Mouse (Mus musculus): ENCODE results near the gene F8a. TPM values are rescaled to one million over a fixed set of nuclear protein-coding genes. Genes with fewer than 3 reads are reported as not detected.
"Not testable (repeated sequence)": the region's sequence is repeated elsewhere in the genome, so short reads cannot be mapped to it uniquely, and the experiment has no call there.

F8a gene
- total RNA-seq (2021) = 1 to 10 TPM; 6.6 to 7.5 TPM

- peak; percentile 76 to 83 for DNase-seq
- intact Hi-C loops (cut with DNase I) = loop anchor here (5.0 kb wide), 1 partner anchor 559 kb away; the partner anchor contains the start of genes Idh3g and Ssr4
Observed at GRCm38 (mm10) chrX:73227914-73228605, at the start of gene F8a. TSS of gene F8a (plus strand) at chrX:73228291.

- DNase-seq = peak in 1 of 2 experiments; percentile 4
- intact Hi-C loops (cut with DNase I) = not testable (repeated sequence)
Observed at GRCm38 (mm10) chrX:73191934-73192333, 36.2 kb upstream of the F8a start, which contains the start of gene Xlr3b. TSS of gene Xlr3b (plus strand) at chrX:73192207.

GRCm38 (mm10) chrX:73213819-73214564 lies 14.1 kb upstream of the F8a start, which contains the start of gene Xlr4b:
TSS of gene Xlr4b (plus strand) at chrX:73214333.
- intact Hi-C loops (cut with DNase I) = not testable (repeated sequence)

GRCm38 (mm10) chrX:73225365-73225764 lies 2.7 kb upstream of the F8a start:
- intact Hi-C loops (cut with DNase I) = loop anchor here (5.0 kb wide), 1 partner anchor 562 kb away; the partner anchor contains the start of genes Idh3g and Ssr4

More at GRCm38 (mm10) chrX:73213819-73214564, 14.1 kb upstream of the F8a start, which contains the start of gene Xlr4b:
- not testable (repeated sequence) for DNase-seq

GRCm38 (mm10) chrX:73228606-73229214 lies 619 bp downstream of the F8a start:
- peak in 1 of 2 experiments; percentile 24 for DNase-seq
- intact Hi-C loops (cut with DNase I) = loop anchor here (5.0 kb wide), 1 partner anchor 559 kb away; the partner anchor contains the start of genes Idh3g and Ssr4

More at GRCm38 (mm10) chrX:73225365-73225764, 2.7 kb upstream of the F8a start:
- DNase-seq = no peak

GRCm38 (mm10) chrX:73229288-73229687 lies 1.2 kb downstream of the F8a start:
- intact Hi-C loops (cut with DNase I) = loop anchor here (5.0 kb wide), 1 partner anchor 558 kb away; the partner anchor contains the start of genes Idh3g and Ssr4
- no peak for DNase-seq

GRCm38 (mm10) chrX:73242821-73243325 lies 14.8 kb downstream of the F8a start, which contains the start of gene Xlr4c:
TSS of gene Xlr4c (minus strand) at chrX:73243130.
- intact Hi-C loops (cut with DNase I); DNase-seq: not testable (repeated sequence)

GRCm38 (mm10) chrX:73262428-73262827 lies 34.3 kb downstream of the F8a start:
- DNase-seq; intact Hi-C loops (cut with DNase I): not testable (repeated sequence)

GRCm38 (mm10) chrX:73265270-73265669 lies 37.2 kb downstream of the F8a start, which contains the start of gene Xlr3c:
TSS of gene Xlr3c (minus strand) at chrX:73265390.
- intact Hi-C loops (cut with DNase I); DNase-seq: not testable (repeated sequence)

Other genes with a start within 250 kb of the F8a start
- gene Zfp185, start 241.0 kb upstream of the F8a start, total RNA-seq (2021) = 1 to 10 TPM; 1.6 to 2.6 TPM
- not detected for gene Pnma5, start 191.2 kb upstream of the F8a start, total RNA-seq (2021)
- gene Pnma3, start 163.5 kb upstream of the F8a start, total RNA-seq (2021) = not detected
- gene Xlr4a, start 145.8 kb upstream of the F8a start, total RNA-seq (2021) = 1 to 10 TPM; 1.7 to 4.3 TPM
- gene Xlr3a, start 131.2 kb upstream of the F8a start, total RNA-seq (2021) = under 1 TPM; 0.19 to 0.76 TPM
- gene Gm14685, start 111.2 kb upstream of the F8a start, total RNA-seq (2021) = not detected
- not detected for gene Xlr5b, start 79.5 kb upstream of the F8a start, total RNA-seq (2021)
- gene DXBay18, start 78.8 kb upstream of the F8a start, total RNA-seq (2021) = not detected
- not detected for gene Spin2d, start 51.3 kb upstream of the F8a start, total RNA-seq (2021)
- 1 to 10 TPM in 1 of 2 experiments, under 1 TPM in 1; 0.53 to 1.7 TPM for gene Xlr3b, start 36.1 kb upstream of the F8a start, total RNA-seq (2021)
- gene Xlr4b, start 14.0 kb upstream of the F8a start, total RNA-seq (2021) = 1 to 10 TPM in 1 of 2 experiments, under 1 TPM in 1; 0.42 to 2.5 TPM
- not detected for gene Xlr4c, start 14.8 kb downstream of the F8a start, total RNA-seq (2021)
- gene Xlr3c, start 37.1 kb downstream of the F8a start, total RNA-seq (2021) = not detected
- gene Xlr5a, start 64.7 kb downstream of the F8a start, total RNA-seq (2021) = not detected
- gene Xlr5c, start 64.7 kb downstream of the F8a start, total RNA-seq (2021) = not detected
- not detected for gene Gm45015, start 108.5 kb downstream of the F8a start, total RNA-seq (2021)
- 1 to 10 TPM; 4.4 to 6.0 TPM for gene Zfp275, start 114.3 kb downstream of the F8a start, total RNA-seq (2021)
- gene Gm18336, start 170.4 kb downstream of the F8a start, total RNA-seq (2021) = not detected
- not detected for gene Zfp92, start 182.8 kb downstream of the F8a start, total RNA-seq (2021)
- not detected for gene Trex2, start 207.1 kb downstream of the F8a start, total RNA-seq (2021)
- gene Haus7, start 230.8 kb downstream of the F8a start, total RNA-seq (2021) = 1 to 10 TPM; 6.8 to 6.9 TPM